8 mouse cellular contexts compared by ENCODE assay signal in genomic region chr2:163839519-163839918, GRCm38 (mm10). TPM values are rescaled to one million over a fixed set of nuclear protein-coding genes. Genes with fewer than 3 reads are reported as not detected.
A peak's percentile ranks its signal among the peaks of the same experiment; 100 is the strongest.
DNase-seq lines count a peak whose midpoint lies in the region; ATAC-seq lines count a peak whose summit lies in the region.
"Had no signal": no experiment of that assay in that cellular context is flagged by ENCODE, and none has a peak within 500 bp of the region (broad histone marks: within the 10 kb centered on the region; RNA-seq: fewer than 3 reads in every experiment).

No protein-coding gene starts in this region.

- WGBS in liver, embryonic 16.5 days (ENCODE audit: insufficient replicate concordance): 41% methylated on average over 6 of the region's 6 CpGs
- 69% methylated on average over 6 of the region's 6 CpGs for WGBS in liver, embryonic 11.5 days
- 18% methylated on average over 6 of the region's 6 CpGs for WGBS in heart, embryonic 16.5 days
- WGBS in intestine, embryonic 16.5 days: 59% methylated on average over 6 of the region's 6 CpGs

- no peaks in the 10 kb centered on the region for H3K27me3 ChIP-seq in liver, embryonic 16.5 days (ENCODE audit: control insufficient read depth, insufficient read depth, low read depth, low read length)
- H3K27me3 ChIP-seq in liver, embryonic 11.5 days (replicated peaks; ENCODE audit: control insufficient read depth, insufficient read depth, low read length): no peaks in the 10 kb centered on the region
- peaks cover 32% of the 10 kb centered on the region for H3K27me3 ChIP-seq in heart, embryonic 16.5 days (ENCODE audit: control insufficient read depth, insufficient read depth, low read length)
- no peaks in the 10 kb centered on the region for H3K27me3 ChIP-seq in intestine, embryonic 16.5 days (replicated peaks; ENCODE audit: control insufficient read depth, insufficient read depth, low read length)

- peak; percentile 48; the same call in 1 of the 2 replicates for ATAC-seq in liver, embryonic 16.5 days (ENCODE audit: low read depth)
- ATAC-seq in liver, embryonic 11.5 days (replicated peaks; ENCODE audit: low FRiP score): no peak
- ATAC-seq in cerebellum, adult (ENCODE audit: insufficient number of reproducible peaks, low FRiP score, low TSS enrichment): peak; percentile 57; the same call in 1 of the 2 replicates
- ATAC-seq in heart, embryonic 16.5 days (replicated peaks; ENCODE audit: extremely low read depth, insufficient read depth, low FRiP score): peak; percentile 82
- ATAC-seq in megakaryocyte-erythroid progenitor cell, adult 5-6 weeks (replicated peaks; ENCODE audit: low FRiP score, low TSS enrichment, poor library complexity, severe bottlenecking): peak; percentile 89
- no peak for ATAC-seq in intestine, embryonic 16.5 days

- no peaks in the 10 kb centered on the region for H3K4me1 ChIP-seq in liver, embryonic 16.5 days (ENCODE audit: control insufficient read depth, low read depth, low read length)
- H3K4me1 ChIP-seq in liver, embryonic 11.5 days (replicated peaks; ENCODE audit: control insufficient read depth, insufficient read depth, low read length): no peaks in the 10 kb centered on the region
- peaks cover 7% of the 10 kb centered on the region for H3K4me1 ChIP-seq in heart, embryonic 16.5 days (ENCODE audit: control insufficient read depth, insufficient read depth, low read length)
- no peaks in the 10 kb centered on the region for H3K4me1 ChIP-seq in intestine, embryonic 16.5 days (ENCODE audit: control insufficient read depth, insufficient read depth, low read length)

- H3K9me3 ChIP-seq in liver, embryonic 16.5 days (replicated peaks; ENCODE audit: control insufficient read depth, low read length): no peaks in the 10 kb centered on the region
- H3K9me3 ChIP-seq in liver, embryonic 11.5 days (ENCODE audit: control insufficient read depth, low read length): no peaks in the 10 kb centered on the region
- H3K9me3 ChIP-seq in heart, embryonic 16.5 days (replicated peaks; ENCODE audit: control insufficient read depth, low read length): no peaks in the 10 kb centered on the region
- H3K9me3 ChIP-seq in intestine, embryonic 16.5 days (ENCODE audit: control insufficient read depth, low read length): no peaks in the 10 kb centered on the region

- H3K4me3 ChIP-seq in liver, embryonic 16.5 days (ENCODE audit: low read depth, low read length): no peak overlapping the region
- no peak overlapping the region for H3K4me3 ChIP-seq in liver, embryonic 11.5 days (ENCODE audit: low read depth, low read length)
- H3K4me3 ChIP-seq in heart, embryonic 16.5 days (ENCODE audit: low read length): no peak overlapping the region
- no peak overlapping the region for H3K4me3 ChIP-seq in intestine, embryonic 16.5 days (ENCODE audit: low read length)

- no peak overlapping the region for H3K4me2 ChIP-seq in liver, embryonic 16.5 days (ENCODE audit: low read depth, low read length)
- H3K4me2 ChIP-seq in liver, embryonic 11.5 days: no peak overlapping the region
- no peak overlapping the region for H3K4me2 ChIP-seq in heart, embryonic 16.5 days (ENCODE audit: low read depth, low read length)
- no peak overlapping the region for H3K4me2 ChIP-seq in intestine, embryonic 16.5 days (ENCODE audit: low read depth, low read length)

- H3K27ac ChIP-seq in liver, embryonic 16.5 days (ENCODE audit: low read length): no peak overlapping the region
- H3K27ac ChIP-seq in liver, embryonic 11.5 days (ENCODE audit: low read depth, low read length): no peak overlapping the region
- H3K27ac ChIP-seq in heart, embryonic 16.5 days (ENCODE audit: low read length): no peak overlapping the region
- no peak overlapping the region for H3K27ac ChIP-seq in intestine, embryonic 16.5 days (ENCODE audit: low read length)
- H3K27ac ChIP-seq: liver, embryonic 14.5 days had no signal

- no peak for DNase-seq in liver, embryonic 11.5 days (ENCODE audit: low spot score)
- no peak for DNase-seq in T-cell, adult 2 months (ENCODE audit: low spot score)

- H3K9ac ChIP-seq in liver, embryonic 16.5 days (ENCODE audit: low read depth, low read length): no peak overlapping the region
- no peak overlapping the region for H3K9ac ChIP-seq in liver, embryonic 11.5 days (ENCODE audit: low read depth, low read length)
- no peak overlapping the region for H3K9ac ChIP-seq in heart, embryonic 16.5 days (ENCODE audit: low read length)
- no peak overlapping the region for H3K9ac ChIP-seq in intestine, embryonic 16.5 days (ENCODE audit: low read depth, low read length)
- H3K9ac ChIP-seq: liver, embryonic 14.5 days had no signal

- H3K36me3 ChIP-seq in liver, embryonic 16.5 days (ENCODE audit: control insufficient read depth, insufficient read depth): no peaks in the 10 kb centered on the region
- H3K36me3 ChIP-seq in liver, embryonic 11.5 days (ENCODE audit: control insufficient read depth, insufficient read depth, low read length): no peaks in the 10 kb centered on the region
- no peaks in the 10 kb centered on the region for H3K36me3 ChIP-seq in heart, embryonic 16.5 days (ENCODE audit: control insufficient read depth, insufficient read depth)
- no peaks in the 10 kb centered on the region for H3K36me3 ChIP-seq in intestine, embryonic 16.5 days (ENCODE audit: control insufficient read depth, insufficient read depth, low read length)

RNA-seq across cellular contexts. Expression of gene Kcnk15, which starts 13.9 kb away (rescaled TPM):
- not detected in 2 replicates for polyA plus RNA-seq in liver, embryonic 16.5 days (2015; fragmentation: Nextera tagmentation; extraction: Ambion mirVana)
- not detected in 2 replicates for polyA plus RNA-seq in liver, embryonic 11.5 days (2014; fragmentation: Nextera tagmentation; extraction: Ambion mirVana)
- not detected in 2 replicates for polyA plus RNA-seq in heart, embryonic 16.5 days (2015; fragmentation: Nextera tagmentation; extraction: Ambion mirVana)
- not detected in 2 replicates for total RNA-seq in megakaryocyte-erythroid progenitor cell, adult 5-6 weeks (2014; fragmentation: Nextera tagmentation)
- not detected in 2 replicates for total RNA-seq in megakaryocyte-erythroid progenitor cell, adult 5-6 weeks (2017)
- not detected in 2 replicates for polyA plus RNA-seq in intestine, embryonic 16.5 days (2015; fragmentation: Nextera tagmentation; extraction: Ambion mirVana)
- polyA plus RNA-seq: liver, embryonic 14.5 days had no signal

RNA-seq across cellular contexts. Expression of gene Ccn5, which starts 18.9 kb away (rescaled TPM):
- 0.05 TPM in 2 replicates for polyA plus RNA-seq in liver, embryonic 16.5 days (2015; fragmentation: Nextera tagmentation; extraction: Ambion mirVana)
- not detected in 2 replicates for polyA plus RNA-seq in liver, embryonic 11.5 days (2014; fragmentation: Nextera tagmentation; extraction: Ambion mirVana)
- 1.3 and 1.7 TPM in 2 replicates for polyA plus RNA-seq in heart, embryonic 16.5 days (2015; fragmentation: Nextera tagmentation; extraction: Ambion mirVana)
- not detected in 2 replicates for total RNA-seq in megakaryocyte-erythroid progenitor cell, adult 5-6 weeks (2014; fragmentation: Nextera tagmentation)
- not detected in 2 replicates for total RNA-seq in megakaryocyte-erythroid progenitor cell, adult 5-6 weeks (2017)
- 0.24 and 0.76 TPM in 2 replicates for polyA plus RNA-seq in intestine, embryonic 16.5 days (2015; fragmentation: Nextera tagmentation; extraction: Ambion mirVana)

Comparison
In these comparisons a context has a peak if more than half of its experiments do, and no peak if none do; other contexts are left out.
1. ATAC-seq: peak in liver, embryonic 16.5 days (single experiment), cerebellum, adult (single experiment), heart, embryonic 16.5 days (single experiment) and megakaryocyte-erythroid progenitor cell, adult 5-6 weeks (single experiment); none in liver, embryonic 11.5 days (single experiment) and intestine, embryonic 16.5 days (single experiment).